Mouse (Mus musculus): ENCODE results near the gene Ist1. TPM values are rescaled to one million over a fixed set of nuclear protein-coding genes. Genes with fewer than 3 reads are reported as not detected.

Gene Ist1
- polyA plus RNA-seq, 1 experiment from 2014 or later = 206 TPM

DNA sequence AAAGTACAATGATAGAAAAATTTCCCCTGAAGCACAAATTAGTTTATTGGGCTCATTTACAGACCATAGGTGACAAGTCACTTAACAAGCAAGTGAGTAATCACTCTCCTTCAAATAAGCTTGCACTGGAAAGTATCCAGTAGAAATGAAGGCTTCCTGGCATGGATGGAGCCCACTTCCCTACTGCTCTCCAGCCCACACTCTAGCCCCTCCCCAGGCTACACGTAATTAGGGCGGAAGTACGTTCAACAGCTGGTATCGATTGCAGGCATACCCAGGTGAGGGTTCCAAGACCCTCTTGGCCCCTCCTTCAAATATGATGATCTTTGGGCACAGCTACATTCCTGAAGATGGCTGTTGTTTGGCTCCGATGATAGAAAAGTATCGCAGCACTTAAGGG lies 1.1 kb upstream of the Ist1 start:
- Histone ChIP-seq H3K36me3 (ENCODE audit: control insufficient read depth, insufficient read depth, low read length) (no peaks in the 10 kb centered on the region), H3K9ac (ENCODE audit: low read length) (no peak overlapping the region), H3K4me1 (ENCODE audit: control insufficient read depth, insufficient read depth, low read length) (peaks cover 19% of the 10 kb centered on the region), H3K27me3 (ENCODE audit: control insufficient read depth, insufficient read depth, low read length) (no peaks in the 10 kb centered on the region), H3K27ac (ENCODE audit: low read depth, low read length) (no peak overlapping the region), H3K9me3 (ENCODE audit: control insufficient read depth, low read length) (no peaks in the 10 kb centered on the region), H3K4me3 (ENCODE audit: low read depth, low read length) (no peak overlapping the region), H3K4me2 (ENCODE audit: low read depth) (peak overlapping the region; percentile 83; the same call in 1 of the 2 replicates)
- WGBS = 45% methylated on average over 6 of the region's 6 CpGs
- DNase-seq (ENCODE audit: low spot score) (no peak), ATAC-seq (ENCODE audit: insufficient read depth, low FRiP score, low TSS enrichment) (no peak)

GRCm38 (mm10) chr8:109692443-109693145 lies 466 bp downstream of the Ist1 start:
- H3K9ac ChIP-seq (ENCODE audit: low read length) = peak overlapping the region; percentile 91
- under 1% methylated on average over 38 of the region's 38 CpGs for WGBS
- peak; percentile 73 for ATAC-seq (ENCODE audit: insufficient read depth, low FRiP score, low TSS enrichment)
- H3K27me3 ChIP-seq (ENCODE audit: control insufficient read depth, insufficient read depth, low read length) = no peaks in the 10 kb centered on the region
- peak overlapping the region; percentile 73 for H3K27ac ChIP-seq (ENCODE audit: low read depth, low read length)
- H3K36me3 ChIP-seq (ENCODE audit: control insufficient read depth, insufficient read depth, low read length) = no peaks in the 10 kb centered on the region
- peak overlapping the region; percentile 99 for H3K4me3 ChIP-seq (ENCODE audit: low read depth, low read length)
- no peak for DNase-seq (ENCODE audit: low spot score)
- no peaks in the 10 kb centered on the region for H3K9me3 ChIP-seq (ENCODE audit: control insufficient read depth, low read length)
- peak overlapping the region; percentile 83 for H3K4me2 ChIP-seq (ENCODE audit: low read depth)
- H3K4me1 ChIP-seq (ENCODE audit: control insufficient read depth, insufficient read depth, low read length) = peaks cover 19% of the 10 kb centered on the region

DNA sequence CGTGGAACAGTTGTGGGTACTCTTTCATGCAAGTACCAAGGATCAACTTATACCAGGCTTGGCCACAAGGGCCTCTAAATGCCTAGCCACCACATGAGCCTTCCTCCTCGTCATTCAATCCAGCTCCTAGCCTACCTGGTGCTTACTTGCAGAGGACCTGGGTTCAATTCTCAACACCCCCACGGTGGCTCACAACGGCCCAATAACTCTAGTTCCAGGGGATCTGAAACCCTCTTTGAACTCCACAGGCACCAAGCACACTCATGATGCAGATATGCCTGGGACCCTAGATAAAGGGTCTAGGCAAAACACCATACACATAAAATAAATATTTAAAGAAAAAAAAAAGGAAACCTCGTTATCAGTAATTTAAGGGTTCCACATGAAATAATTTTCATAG lies 1.3 kb downstream of the Ist1 start:
- DNase-seq (ENCODE audit: low spot score) = peak; percentile 20
- H3K27ac ChIP-seq (ENCODE audit: low read depth, low read length) = no peak overlapping the region
- H3K9ac ChIP-seq (ENCODE audit: low read length) = peak overlapping the region; percentile 91; the same call in 1 of the 2 replicates
- peak overlapping the region; percentile 99 for H3K4me3 ChIP-seq (ENCODE audit: low read depth, low read length)
- H3K27me3 ChIP-seq (ENCODE audit: control insufficient read depth, insufficient read depth, low read length) = no peaks in the 10 kb centered on the region
- peaks cover 19% of the 10 kb centered on the region for H3K4me1 ChIP-seq (ENCODE audit: control insufficient read depth, insufficient read depth, low read length)
- no peaks in the 10 kb centered on the region for H3K9me3 ChIP-seq (ENCODE audit: control insufficient read depth, low read length)
- no peaks in the 10 kb centered on the region for H3K36me3 ChIP-seq (ENCODE audit: control insufficient read depth, insufficient read depth, low read length)
- H3K4me2 ChIP-seq (ENCODE audit: low read depth) = peak overlapping the region; percentile 83
- ATAC-seq (ENCODE audit: insufficient read depth, low FRiP score, low TSS enrichment) = no peak
- 61% methylated on average over 5 of the region's 5 CpGs for WGBS

GRCm38 (mm10) chr8:109687248-109687647 lies 5.8 kb downstream of the Ist1 start:
- Histone ChIP-seq H3K4me1 (ENCODE audit: control insufficient read depth, insufficient read depth, low read length) (peaks cover 14% of the 10 kb centered on the region), H3K4me3 (ENCODE audit: low read depth, low read length) (no peak overlapping the region), H3K27me3 (ENCODE audit: control insufficient read depth, insufficient read depth, low read length) (no peaks in the 10 kb centered on the region), H3K27ac (ENCODE audit: low read depth, low read length) (no peak overlapping the region), H3K4me2 (ENCODE audit: low read depth) (no peak overlapping the region), H3K9me3 (ENCODE audit: control insufficient read depth, low read length) (no peaks in the 10 kb centered on the region), H3K9ac (ENCODE audit: low read length) (no peak overlapping the region), H3K36me3 (ENCODE audit: control insufficient read depth, insufficient read depth, low read length) (no peaks in the 10 kb centered on the region)
- ATAC-seq (ENCODE audit: insufficient read depth, low FRiP score, low TSS enrichment) (no peak), DNase-seq (ENCODE audit: low spot score) (no peak)
- 96% methylated on average over 5 of the region's 5 CpGs for WGBS

DNA sequence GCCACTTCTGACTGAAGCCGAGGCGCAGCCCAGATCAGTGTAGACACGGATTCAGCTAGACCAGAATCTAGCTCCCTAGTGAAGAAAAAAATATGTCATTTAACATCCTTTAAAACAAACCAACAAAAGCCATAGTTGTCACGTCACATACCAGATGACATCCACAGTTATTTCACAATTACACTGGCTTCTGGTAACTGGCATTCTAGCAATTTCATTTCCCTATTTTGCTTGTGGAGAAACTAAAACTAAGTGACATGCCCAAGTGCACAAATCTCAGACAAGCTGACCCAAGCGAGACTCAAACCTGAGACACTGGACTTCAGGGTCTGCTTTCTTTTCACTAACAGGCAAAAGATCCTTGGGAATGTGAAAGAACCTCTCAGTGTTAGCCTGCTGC lies 10.9 kb downstream of the Ist1 start:
- peaks cover 6% of the 10 kb centered on the region for H3K36me3 ChIP-seq (ENCODE audit: control insufficient read depth, insufficient read depth, low read length)
- no peak overlapping the region for H3K4me3 ChIP-seq (ENCODE audit: low read depth, low read length)
- H3K9me3 ChIP-seq (ENCODE audit: control insufficient read depth, low read length) = no peaks in the 10 kb centered on the region
- DNase-seq (ENCODE audit: low spot score) = no peak
- H3K4me2 ChIP-seq (ENCODE audit: low read depth) = no peak overlapping the region
- no peak overlapping the region for H3K27ac ChIP-seq (ENCODE audit: low read depth, low read length)
- WGBS = 92% methylated on average over 5 of the region's 5 CpGs
- H3K4me1 ChIP-seq (ENCODE audit: control insufficient read depth, insufficient read depth, low read length) = no peaks in the 10 kb centered on the region
- no peak for ATAC-seq (ENCODE audit: insufficient read depth, low FRiP score, low TSS enrichment)
- H3K9ac ChIP-seq (ENCODE audit: low read length) = no peak overlapping the region
- H3K27me3 ChIP-seq (ENCODE audit: control insufficient read depth, insufficient read depth, low read length) = no peaks in the 10 kb centered on the region

- no peaks in the 10 kb centered on the region for H3K27me3 ChIP-seq (ENCODE audit: control insufficient read depth, insufficient read depth, low read length)
- no peak overlapping the region for H3K4me3 ChIP-seq (ENCODE audit: low read depth, low read length)
- H3K36me3 ChIP-seq (ENCODE audit: control insufficient read depth, insufficient read depth, low read length) = peaks cover 6% of the 10 kb centered on the region
- no peaks in the 10 kb centered on the region for H3K9me3 ChIP-seq (ENCODE audit: control insufficient read depth, low read length)
- 92% methylated on average over 3 of the region's 3 CpGs for WGBS
- H3K27ac ChIP-seq (ENCODE audit: low read depth, low read length) = no peak overlapping the region
- no peak for DNase-seq (ENCODE audit: low spot score)
- H3K9ac ChIP-seq (ENCODE audit: low read length) = no peak overlapping the region
- no peaks in the 10 kb centered on the region for H3K4me1 ChIP-seq (ENCODE audit: control insufficient read depth, insufficient read depth, low read length)
- no peak overlapping the region for H3K4me2 ChIP-seq (ENCODE audit: low read depth)
- no peak for ATAC-seq (ENCODE audit: insufficient read depth, low FRiP score, low TSS enrichment)
These were observed 11.5 kb downstream of the Ist1 start for GRCm38 (mm10) chr8:109681535-109681934.

GRCm38 (mm10) chr8:109675896-109676643 lies 17.0 kb downstream of the Ist1 start:
- ATAC-seq (ENCODE audit: insufficient read depth, low FRiP score, low TSS enrichment) (no peak), DNase-seq (ENCODE audit: low spot score) (no peak)
- WGBS = 95% methylated on average over 9 of the region's 9 CpGs
- Histone ChIP-seq H3K27ac (ENCODE audit: low read depth, low read length) (no peak overlapping the region), H3K9ac (ENCODE audit: low read length) (no peak overlapping the region), H3K4me1 (ENCODE audit: control insufficient read depth, insufficient read depth, low read length) (no peaks in the 10 kb centered on the region), H3K4me3 (ENCODE audit: low read depth, low read length) (no peak overlapping the region), H3K27me3 (ENCODE audit: control insufficient read depth, insufficient read depth, low read length) (no peaks in the 10 kb centered on the region), H3K36me3 (ENCODE audit: control insufficient read depth, insufficient read depth, low read length) (peaks cover 30% of the 10 kb centered on the region), H3K9me3 (ENCODE audit: control insufficient read depth, low read length) (no peaks in the 10 kb centered on the region), H3K4me2 (ENCODE audit: low read depth) (no peak overlapping the region)

DNA sequence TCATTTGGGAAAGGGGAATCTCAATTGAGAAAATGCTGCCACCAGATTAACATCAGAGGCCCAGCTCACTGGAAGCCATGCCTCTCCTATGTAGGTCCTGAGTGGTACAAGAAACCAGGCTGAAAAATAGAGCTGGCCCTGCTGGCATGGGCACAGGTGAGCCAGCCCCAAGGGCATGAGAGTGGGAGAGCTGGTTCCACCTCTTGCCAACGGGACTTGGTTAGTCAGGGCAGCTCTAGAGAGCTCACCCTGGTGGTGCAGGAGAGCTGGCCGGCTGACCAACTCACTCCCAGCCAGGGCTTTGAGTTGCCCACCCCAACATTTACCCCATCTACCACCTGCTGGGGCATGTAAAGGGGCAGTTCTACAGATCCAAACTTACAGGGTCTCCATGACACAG lies 19.5 kb downstream of the Ist1 start:
- Histone ChIP-seq H3K27ac (ENCODE audit: low read depth, low read length) (no peak overlapping the region), H3K9ac (ENCODE audit: low read length) (no peak overlapping the region), H3K36me3 (ENCODE audit: control insufficient read depth, insufficient read depth, low read length) (peaks cover 28% of the 10 kb centered on the region), H3K4me3 (ENCODE audit: low read depth, low read length) (no peak overlapping the region), H3K4me1 (ENCODE audit: control insufficient read depth, insufficient read depth, low read length) (no peaks in the 10 kb centered on the region), H3K9me3 (ENCODE audit: control insufficient read depth, low read length) (no peaks in the 10 kb centered on the region), H3K4me2 (ENCODE audit: low read depth) (no peak overlapping the region), H3K27me3 (ENCODE audit: control insufficient read depth, insufficient read depth, low read length) (no peaks in the 10 kb centered on the region)
- WGBS = 94% methylated on average over 2 of the region's 2 CpGs
- DNase-seq (ENCODE audit: low spot score) (no peak), ATAC-seq (ENCODE audit: insufficient read depth, low FRiP score, low TSS enrichment) (no peak)

DNA sequence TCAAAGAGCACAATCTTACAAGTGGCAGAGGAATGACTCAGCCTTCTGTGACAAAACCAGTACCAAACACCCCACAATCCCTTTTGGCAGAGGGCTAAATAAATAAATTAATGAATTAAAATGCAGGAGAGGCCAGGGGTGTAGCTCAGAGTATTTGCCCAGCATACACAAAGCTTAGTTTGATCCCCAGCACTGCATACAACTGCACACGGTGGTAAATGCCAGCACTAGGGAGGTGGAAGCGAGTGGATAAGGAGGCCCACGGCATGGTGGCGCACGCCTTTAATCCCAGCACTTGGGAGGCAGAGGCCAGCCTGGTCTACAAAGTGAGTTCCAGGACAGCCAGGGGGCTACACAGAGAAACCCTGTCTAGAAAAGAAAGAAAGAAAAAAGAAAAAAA lies 20.4 kb downstream of the Ist1 start:
- no peak overlapping the region for H3K4me2 ChIP-seq (ENCODE audit: low read depth)
- H3K9ac ChIP-seq (ENCODE audit: low read length) = no peak overlapping the region
- H3K4me1 ChIP-seq (ENCODE audit: control insufficient read depth, insufficient read depth, low read length) = no peaks in the 10 kb centered on the region
- no peak overlapping the region for H3K27ac ChIP-seq (ENCODE audit: low read depth, low read length)
- H3K36me3 ChIP-seq (ENCODE audit: control insufficient read depth, insufficient read depth, low read length) = peaks cover 28% of the 10 kb centered on the region
- DNase-seq (ENCODE audit: low spot score) (no peak), ATAC-seq (ENCODE audit: insufficient read depth, low FRiP score, low TSS enrichment) (no peak)
- 92% methylated on average over 5 of the region's 5 CpGs for WGBS
- no peaks in the 10 kb centered on the region for H3K27me3 ChIP-seq (ENCODE audit: control insufficient read depth, insufficient read depth, low read length)
- H3K4me3 ChIP-seq (ENCODE audit: low read depth, low read length) = no peak overlapping the region
- no peaks in the 10 kb centered on the region for H3K9me3 ChIP-seq (ENCODE audit: control insufficient read depth, low read length)

All from neural tube, embryonic 11.5 days (tissue).